Mouse (Mus musculus) embryonic facial prominence, embryonic 12.5 days (tissue): Measurements from ENCODE around the gene Cnih3. TPM values are rescaled to one million over a fixed set of nuclear protein-coding genes. Genes with fewer than 3 reads are reported as not detected.

ENCODE experiments used
- ATAC-seq: fragments of 200-750 bp; cut with Nextera tagmentation; 2 replicates; pipeline ENCODE4 v1.8.0; 2017; ENCODE audit not compliant: insufficient number of reproducible peaks, insufficient read depth, low FRiP score, low TSS enrichment
- H3K27ac ChIP-seq: fragments of 300-500 bp; sonication (generic); 2 replicates; pipeline ENCODE4 v1.5.1; 2016; ENCODE audit warnings: mild to moderate bottlenecking
- H3K27me3 ChIP-seq: fragments of 300-500 bp; sonication (generic); 2 replicates; pipeline ENCODE4 v1.6.1; 2016; ENCODE audit warnings: mild to moderate bottlenecking, moderate library complexity
- H3K36me3 ChIP-seq: fragments of 300-500 bp; sonication (generic); 2 replicates; pipeline ENCODE4 v1.6.1; 2016; ENCODE audit warnings: mild to moderate bottlenecking
- H3K4me1 ChIP-seq: fragments of 300-500 bp; sonication (generic); 2 replicates; pipeline ENCODE4 v1.6.1; 2016
- H3K4me2 ChIP-seq: fragments of 300-500 bp; sonication (generic); replicated peaks from 2 replicates; pipeline ENCODE4 v1.6.1; 2016; ENCODE audit warnings: mild to moderate bottlenecking, moderate library complexity
- H3K4me3 ChIP-seq: fragments of 300-500 bp; sonication (generic); 2 replicates; pipeline ENCODE4 v1.5.1; 2016; ENCODE audit warnings: mild to moderate bottlenecking
- H3K9ac ChIP-seq: fragments of 300-500 bp; sonication (generic); 2 replicates; pipeline ENCODE4 v1.6.1; 2016; ENCODE audit warnings: mild to moderate bottlenecking, moderate library complexity
- H3K9me3 ChIP-seq: fragments of 300-500 bp; sonication (generic); 2 replicates; pipeline ENCODE4 v1.6.1; 2016; ENCODE audit warnings: mild to moderate bottlenecking, moderate library complexity
- WGBS: fragments of 180-500 bp; shearing (Covaris S2); methylation state at CpG from one replicate; pipeline ENCODE4 v1.1.7; 2016; 5-methylcytosine and 5-hydroxymethylcytosine counted together
- polyA plus RNA-seq: library from polyadenylated mRNA; unstranded; fragments of >200 nt; fragmentation: Nextera tagmentation; extraction: Ambion mirVana; gene quantifications from 2 replicates; pipeline ENCODE4 v1.2.1, GENCODE M21; 2016

Gene Cnih3
- polyA plus RNA-seq, 1 experiment from 2014 or later: 0.54 TPM

- Histone ChIP-seq H3K9ac (no peak overlapping the region), H3K36me3 (no peaks in the 10 kb centered on the region), H3K4me1 (no peaks in the 10 kb centered on the region), H3K9me3 (no peaks in the 10 kb centered on the region), H3K27me3 (no peaks in the 10 kb centered on the region), H3K4me3 (no peak overlapping the region), H3K4me2 (no peak overlapping the region), H3K27ac (no peak overlapping the region)
- no peak for ATAC-seq
- WGBS: 75% methylated on average over 5 of the region's 5 CpGs
These were observed 83.0 kb downstream of the Cnih3 start for GRCm38 (mm10) chr1:181435414-181435813.

DNA sequence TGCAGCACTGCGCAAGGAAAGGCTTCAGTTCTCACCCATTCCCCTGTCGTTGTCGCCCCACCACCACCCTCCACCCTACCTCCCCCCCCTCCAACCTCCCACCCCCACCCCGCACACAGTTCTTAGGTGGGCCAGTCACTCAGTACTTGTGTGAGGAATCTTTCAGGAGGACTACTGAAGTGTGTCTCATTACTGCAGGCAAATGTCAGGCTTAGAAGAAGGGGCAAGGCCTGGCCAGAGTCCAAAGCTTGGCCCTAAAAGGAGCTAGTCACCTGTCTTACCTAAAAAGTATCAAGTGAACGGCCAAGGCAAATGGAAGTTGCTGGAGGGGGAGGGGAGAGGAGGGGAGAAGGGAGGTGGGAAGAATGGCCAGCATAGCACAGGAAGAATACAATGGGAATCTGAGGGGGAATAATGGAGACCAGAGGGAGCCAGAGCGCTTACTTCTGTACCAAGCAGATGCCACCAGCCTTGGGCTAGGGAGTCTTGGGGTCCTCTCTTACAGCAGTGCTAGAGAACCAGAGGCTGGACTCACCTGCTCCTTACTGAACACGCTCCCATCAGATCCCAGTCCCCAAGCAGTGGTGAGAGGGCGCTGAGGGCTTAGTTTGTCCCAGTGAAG, 88.7 kb downstream of the Cnih3 start:
- no peak for ATAC-seq
- Histone ChIP-seq H3K4me1 (no peaks in the 10 kb centered on the region), H3K9me3 (no peaks in the 10 kb centered on the region), H3K36me3 (no peaks in the 10 kb centered on the region), H3K4me3 (no peak overlapping the region), H3K9ac (no peak overlapping the region), H3K27ac (no peak overlapping the region), H3K4me2 (no peak overlapping the region), H3K27me3 (no peaks in the 10 kb centered on the region)
- WGBS: 81% methylated on average over 8 of the region's 8 CpGs

- no peak overlapping the region for H3K27ac ChIP-seq
- no peaks in the 10 kb centered on the region for H3K27me3 ChIP-seq
- no peaks in the 10 kb centered on the region for H3K9me3 ChIP-seq
- WGBS: 82% methylated on average over 7 of the region's 7 CpGs
- no peak for ATAC-seq
- no peak overlapping the region for H3K4me3 ChIP-seq
- H3K4me2 ChIP-seq: no peak overlapping the region
- H3K9ac ChIP-seq: no peak overlapping the region
- no peaks in the 10 kb centered on the region for H3K36me3 ChIP-seq
- H3K4me1 ChIP-seq: no peaks in the 10 kb centered on the region
These were observed 89.3 kb downstream of the Cnih3 start for GRCm38 (mm10) chr1:181441654-181442241.

- H3K4me3 ChIP-seq: no peak overlapping the region
- WGBS: 91% methylated on average over 5 of the region's 5 CpGs
- ATAC-seq: no peak
- H3K36me3 ChIP-seq: no peaks in the 10 kb centered on the region
- no peak overlapping the region for H3K4me2 ChIP-seq
- H3K9ac ChIP-seq: no peak overlapping the region
- H3K4me1 ChIP-seq: no peaks in the 10 kb centered on the region
- no peaks in the 10 kb centered on the region for H3K9me3 ChIP-seq
- no peak overlapping the region for H3K27ac ChIP-seq
- no peaks in the 10 kb centered on the region for H3K27me3 ChIP-seq
These were observed 92.6 kb downstream of the Cnih3 start for GRCm38 (mm10) chr1:181445041-181445440.

- Histone ChIP-seq H3K9me3 (no peaks in the 10 kb centered on the region), H3K9ac (no peak overlapping the region), H3K4me2 (no peak overlapping the region), H3K4me1 (no peaks in the 10 kb centered on the region), H3K27me3 (no peaks in the 10 kb centered on the region), H3K36me3 (no peaks in the 10 kb centered on the region), H3K27ac (no peak overlapping the region), H3K4me3 (no peak overlapping the region)
- 57% methylated on average over 1 of the region's 1 CpGs for WGBS
- ATAC-seq: no peak
These were observed 93.3 kb downstream of the Cnih3 start for GRCm38 (mm10) chr1:181445630-181446257.

GRCm38 (mm10) chr1:181446591-181447114, 94.2 kb downstream of the Cnih3 start:
- no peak overlapping the region for H3K4me3 ChIP-seq
- no peaks in the 10 kb centered on the region for H3K4me1 ChIP-seq
- H3K9me3 ChIP-seq: no peaks in the 10 kb centered on the region
- H3K4me2 ChIP-seq: no peak overlapping the region
- no peaks in the 10 kb centered on the region for H3K27me3 ChIP-seq
- H3K27ac ChIP-seq: no peak overlapping the region
- ATAC-seq: no peak
- no peak overlapping the region for H3K9ac ChIP-seq
- 87% methylated on average over 6 of the region's 6 CpGs for WGBS
- H3K36me3 ChIP-seq: no peaks in the 10 kb centered on the region

- Histone ChIP-seq H3K9me3 (no peaks in the 10 kb centered on the region), H3K4me2 (no peak overlapping the region), H3K4me1 (no peaks in the 10 kb centered on the region), H3K36me3 (no peaks in the 10 kb centered on the region), H3K27me3 (no peaks in the 10 kb centered on the region), H3K4me3 (no peak overlapping the region), H3K9ac (no peak overlapping the region), H3K27ac (no peak overlapping the region)
- WGBS: 86% methylated on average over 4 of the region's 4 CpGs
- ATAC-seq: no peak
These were observed 95.1 kb downstream of the Cnih3 start for GRCm38 (mm10) chr1:181447576-181447975.

GRCm38 (mm10) chr1:181448041-181448440, 95.6 kb downstream of the Cnih3 start:
- Histone ChIP-seq H3K4me1 (no peaks in the 10 kb centered on the region), H3K27me3 (no peaks in the 10 kb centered on the region), H3K9ac (no peak overlapping the region), H3K27ac (no peak overlapping the region), H3K4me3 (no peak overlapping the region), H3K36me3 (no peaks in the 10 kb centered on the region), H3K9me3 (no peaks in the 10 kb centered on the region), H3K4me2 (no peak overlapping the region)
- ATAC-seq: no peak
- 85% methylated on average over 7 of the region's 7 CpGs for WGBS

GRCm38 (mm10) chr1:181453106-181453505, 100.7 kb downstream of the Cnih3 start:
- Histone ChIP-seq H3K9ac (no peak overlapping the region), H3K4me2 (no peak overlapping the region), H3K27ac (no peak overlapping the region), H3K36me3 (no peaks in the 10 kb centered on the region), H3K4me3 (no peak overlapping the region), H3K9me3 (no peaks in the 10 kb centered on the region), H3K27me3 (no peaks in the 10 kb centered on the region), H3K4me1 (no peaks in the 10 kb centered on the region)
- 80% methylated on average over 6 of the region's 6 CpGs for WGBS
- ATAC-seq: no peak

DNA sequence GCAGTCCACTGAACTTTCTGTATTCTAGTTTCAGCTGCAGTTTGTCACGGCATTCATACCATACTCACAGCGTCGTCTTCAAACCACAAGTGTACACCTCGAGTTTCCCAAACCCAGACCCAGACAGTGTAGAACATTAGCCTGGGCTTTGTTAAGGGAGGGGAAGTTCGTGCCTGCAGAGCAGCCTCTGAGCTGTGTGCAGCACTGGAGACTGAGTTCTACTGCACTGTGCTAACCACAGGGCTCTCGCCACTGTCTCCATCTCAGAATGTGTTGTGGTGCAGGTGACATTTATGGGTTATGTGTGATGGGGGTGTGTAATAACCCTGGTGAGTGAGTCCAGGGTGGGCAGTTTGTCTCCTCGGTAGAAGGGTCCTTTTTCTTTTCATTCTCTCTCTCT, 104.5 kb downstream of the Cnih3 start:
- no peaks in the 10 kb centered on the region for H3K36me3 ChIP-seq
- no peaks in the 10 kb centered on the region for H3K4me1 ChIP-seq
- H3K9ac ChIP-seq: no peak overlapping the region
- no peak overlapping the region for H3K4me2 ChIP-seq
- no peak overlapping the region for H3K4me3 ChIP-seq
- H3K27ac ChIP-seq: no peak overlapping the region
- no peak for ATAC-seq
- no peaks in the 10 kb centered on the region for H3K9me3 ChIP-seq
- WGBS: 85% methylated on average over 7 of the region's 7 CpGs
- H3K27me3 ChIP-seq: no peaks in the 10 kb centered on the region

GRCm38 (mm10) chr1:181459431-181460105, 107.1 kb downstream of the Cnih3 start:
- H3K27me3 ChIP-seq: no peaks in the 10 kb centered on the region
- no peaks in the 10 kb centered on the region for H3K4me1 ChIP-seq
- no peaks in the 10 kb centered on the region for H3K36me3 ChIP-seq
- ATAC-seq: no peak
- no peak overlapping the region for H3K4me3 ChIP-seq
- H3K27ac ChIP-seq: no peak overlapping the region
- no peaks in the 10 kb centered on the region for H3K9me3 ChIP-seq
- H3K4me2 ChIP-seq: no peak overlapping the region
- 81% methylated on average over 7 of the region's 7 CpGs for WGBS
- no peak overlapping the region for H3K9ac ChIP-seq

- Histone ChIP-seq H3K27me3 (no peaks in the 10 kb centered on the region), H3K9me3 (no peaks in the 10 kb centered on the region), H3K4me2 (no peak overlapping the region), H3K9ac (no peak overlapping the region), H3K4me1 (no peaks in the 10 kb centered on the region), H3K36me3 (no peaks in the 10 kb centered on the region), H3K4me3 (no peak overlapping the region), H3K27ac (no peak overlapping the region)
- 79% methylated on average over 2 of the region's 2 CpGs for WGBS
- no peak for ATAC-seq
These were observed 107.9 kb downstream of the Cnih3 start for GRCm38 (mm10) chr1:181460283-181460682.
